Mouse (Mus musculus): ENCODE results near the gene Txndc15. TPM values are rescaled to one million over a fixed set of nuclear protein-coding genes. Genes with fewer than 3 reads are reported as not detected.

The Txndc15 gene
- 26.2 and 27.5 TPM in 2 replicates for polyA plus RNA-seq (2012)

GRCm38 (mm10) chr13:55714501-55715166, at the start of gene Txndc15:
Gene Txndc15 (plus strand): TSS chr13:55714650.

GRCm38 (mm10) chr13:55692535-55693242, 21.8 kb upstream of the Txndc15 start, which contains the start of gene B230219D22Rik:
Gene B230219D22Rik (plus strand): TSS chr13:55693124.

DNA sequence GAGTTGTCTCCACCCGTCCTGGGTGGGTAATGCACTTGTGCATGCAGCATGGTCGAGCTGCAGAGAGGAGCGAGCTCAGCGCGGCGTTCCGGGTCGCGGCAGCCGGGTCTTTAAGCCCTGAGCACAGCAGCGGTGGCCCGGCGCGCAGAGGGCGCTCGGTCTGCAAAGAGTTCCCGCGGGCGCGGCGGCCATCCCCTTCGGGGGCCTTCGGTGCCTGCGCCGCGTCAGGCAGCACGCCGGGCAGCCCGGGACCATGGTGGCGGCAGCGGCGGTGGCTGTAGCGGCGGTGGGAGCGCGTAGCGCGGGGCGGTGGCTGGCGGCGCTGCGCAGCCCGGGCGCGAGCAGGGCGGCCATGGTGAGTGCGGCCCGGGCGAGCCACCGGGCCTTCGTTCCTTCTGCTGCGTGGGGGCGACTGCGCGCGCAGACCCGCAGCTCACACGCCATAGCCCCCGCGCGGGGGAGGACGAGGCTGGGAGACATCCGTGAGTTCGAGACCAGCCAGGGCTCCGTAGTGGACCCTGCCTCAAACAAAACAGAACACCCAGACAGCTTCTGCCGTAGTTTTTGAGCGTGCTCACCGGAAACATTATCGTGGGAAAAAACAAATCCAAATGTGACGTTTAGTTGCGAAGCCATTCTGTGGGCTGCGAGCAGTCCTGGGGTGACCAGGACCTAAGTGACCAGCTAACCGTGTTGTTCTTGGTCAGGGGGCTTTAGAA, 12.8 kb downstream of the Txndc15 start, which contains the start of gene Pcbd2:
TSS of gene Pcbd2 (plus strand) at position 249 of the 719 bp plus-strand sequence.

Other genes with a start within 250 kb of the Txndc15 start
- 6.1 and 8.7 TPM in 2 replicates for gene Dbn1, start 226.5 kb upstream of the Txndc15 start, polyA plus RNA-seq (2012)
- 79.3 and 93.6 TPM in 2 replicates for gene Pdlim7, start 201.0 kb upstream of the Txndc15 start, polyA plus RNA-seq (2012)
- 193 and 354 TPM in 2 replicates for gene Dok3, start 185.4 kb upstream of the Txndc15 start, polyA plus RNA-seq (2012)
- 108 and 132 TPM in 2 replicates for gene Ddx41, start 178.0 kb upstream of the Txndc15 start, polyA plus RNA-seq (2012)
- gene Fam193b, start 143.5 kb upstream of the Txndc15 start, polyA plus RNA-seq (2012): 99.9 and 120 TPM in 2 replicates
- 247 and 261 TPM in 2 replicates for gene Tmed9, start 140.9 kb upstream of the Txndc15 start, polyA plus RNA-seq (2012)
- gene B4galt7, start 114.8 kb upstream of the Txndc15 start, polyA plus RNA-seq (2012): 31.0 and 33.7 TPM in 2 replicates
- 56.9 and 76.9 TPM in 2 replicates for gene Caml, start 91.6 kb upstream of the Txndc15 start, polyA plus RNA-seq (2012)
- 21.0 and 37.2 TPM in 2 replicates for gene Ddx46, start 79.6 kb upstream of the Txndc15 start, polyA plus RNA-seq (2012)
- gene B230219D22Rik, start 21.5 kb upstream of the Txndc15 start, polyA plus RNA-seq (2012): 19.1 and 19.5 TPM in 2 replicates
- gene Pcbd2, start 12.7 kb downstream of the Txndc15 start, polyA plus RNA-seq (2012): 57.3 and 57.7 TPM in 2 replicates
- gene Catsper3, start 69.9 kb downstream of the Txndc15 start, polyA plus RNA-seq (2012): not detected in 2 replicates
- 0.09 TPM in 1 of 2 replicates, not detected in the other for gene Pitx1, start 121.5 kb downstream of the Txndc15 start, polyA plus RNA-seq (2012)

Measured in megakaryocyte-erythroid progenitor cell, adult 5 weeks (primary cell).